Mouse (Mus musculus) adrenal gland, adult 18-20 months (tissue): ENCODE data around the gene Crocc2. TPM values are rescaled to one million over a fixed set of nuclear protein-coding genes. Genes with fewer than 3 reads are reported as not detected.

Experiments
- DNase-seq, 2 experiments: peaks; one replicate each; pipeline ENCODE4 v3.0.0; 2021 to 2022; ENCODE audit warnings: low spot score in 2 of 2
- long read RNA-seq, 2 experiments: library from polyadenylated mRNA; stranded (forward); transcript quantifications; one replicate each; pipeline ENCODE4 v2.0.0; 2021
- total RNA-seq, 2 experiments: library from RNA; stranded (reverse); gene quantifications; 1 replicate in 1 of 2; 2 replicates in 1 of 2; pipeline ENCODE4 v1.2.3; 2021

The Crocc2 gene
- total RNA-seq, result under 1 TPM in 1 of 2 experiments, not detected in 1; 0.03 TPM
- long read RNA-seq, experiment 1, result 0 reads
- long read RNA-seq, experiment 2, result 0 reads

- DNase-seq, result no peak
Measured at GRCm38 (mm10) chr1:93168295-93168775, at the start of gene Crocc2. Gene Crocc2 (plus strand): TSS chr1:93168725.

- DNase-seq, result no peak
Measured at GRCm38 (mm10) chr1:93118816-93119215, 49.7 kb upstream of the Crocc2 start.

GRCm38 (mm10) chr1:93123179-93123854 is 45.2 kb upstream of the Crocc2 start:
- no peak for DNase-seq

GRCm38 (mm10) chr1:93124066-93124465 is 44.5 kb upstream of the Crocc2 start:
- DNase-seq, result no peak

GRCm38 (mm10) chr1:93125256-93125655 is 43.3 kb upstream of the Crocc2 start:
- DNase-seq, result no peak

GRCm38 (mm10) chr1:93128209-93128608 is 40.3 kb upstream of the Crocc2 start:
- no peak for DNase-seq

GRCm38 (mm10) chr1:93128710-93129349 is 39.7 kb upstream of the Crocc2 start:
- DNase-seq, result peak; percentile 52 to 56

- DNase-seq, result no peak
Measured at GRCm38 (mm10) chr1:93130242-93130983, 38.1 kb upstream of the Crocc2 start.

GRCm38 (mm10) chr1:93132676-93133075 is 35.8 kb upstream of the Crocc2 start:
- DNase-seq, result no peak

- DNase-seq, result no peak
Measured at GRCm38 (mm10) chr1:93135036-93135526, 33.4 kb upstream of the Crocc2 start, which contains the start of gene Agxt. Gene Agxt (plus strand): TSS chr1:93135240.

- DNase-seq, result no peak
Measured at GRCm38 (mm10) chr1:93138534-93138933, 30.0 kb upstream of the Crocc2 start.

- DNase-seq, result no peak
Measured at GRCm38 (mm10) chr1:93139713-93140112, 28.8 kb upstream of the Crocc2 start.

- no peak for DNase-seq
Measured at GRCm38 (mm10) chr1:93142871-93143270, 25.7 kb upstream of the Crocc2 start.

- DNase-seq, result no peak
Measured at GRCm38 (mm10) chr1:93144176-93144575, 24.3 kb upstream of the Crocc2 start.

GRCm38 (mm10) chr1:93150907-93151661 is 17.4 kb upstream of the Crocc2 start:
- DNase-seq, result no peak

GRCm38 (mm10) chr1:93157566-93157965 is 11.0 kb upstream of the Crocc2 start:
- DNase-seq, result no peak

GRCm38 (mm10) chr1:93158916-93159315 is 9.6 kb upstream of the Crocc2 start:
- no peak for DNase-seq

- no peak for DNase-seq
Measured at GRCm38 (mm10) chr1:93159566-93160500, 8.7 kb upstream of the Crocc2 start.

GRCm38 (mm10) chr1:93160501-93161133 is 7.9 kb upstream of the Crocc2 start, which contains the start of gene 2310007B03Rik:
Gene 2310007B03Rik (minus strand): TSS chr1:93160948.
- DNase-seq, result no peak
